ENCODE assay signal across 15 mouse cellular contexts in genomic region chr9:21331365-21332140, GRCm38 (mm10). TPM values are rescaled to one million over a fixed set of nuclear protein-coding genes. Genes with fewer than 3 reads are reported as not detected.
DNase-seq lines count a peak whose midpoint lies in the region; ATAC-seq and TF ChIP-seq lines count a peak whose summit lies in the region.
"Had no signal": no experiment of that assay in that cellular context is flagged by ENCODE, and none has a peak within 500 bp of the region (broad histone marks: within the 10 kb centered on the region; RNA-seq: fewer than 3 reads in every experiment).

No protein-coding gene starts in this region.

- no peak overlapping the region for H3K9ac ChIP-seq in heart, postnatal 0 days (replicated peaks; ENCODE audit: low read depth, low read length)
- no peak overlapping the region for H3K9ac ChIP-seq in heart, adult 2 months (ENCODE audit: low read depth, low read length)
- 0 out of 2 replicates have a peak overlapping the region, but pooled peaks have one; percentile 6 for H3K9ac ChIP-seq in midbrain, embryonic 13.5 days (replicated peaks)
- no peak overlapping the region for H3K9ac ChIP-seq in midbrain, embryonic 11.5 days (ENCODE audit: low read length)
- H3K9ac ChIP-seq: neural tube, embryonic 12.5 days had no signal

- H3K27ac ChIP-seq in heart, postnatal 0 days (ENCODE audit: low read depth) = peak overlapping the region; percentile 32; the same call in 1 of the 2 replicates
- no peak overlapping the region; the same call in 1 of the 2 replicates for H3K27ac ChIP-seq in heart, adult 2 months
- 0 out of 2 replicates have a peak overlapping the region, but pooled peaks have one; percentile 7 for H3K27ac ChIP-seq in midbrain, embryonic 13.5 days
- no peak overlapping the region for H3K27ac ChIP-seq in midbrain, embryonic 11.5 days (ENCODE audit: low read depth, low read length)
- H3K27ac ChIP-seq: neural tube, embryonic 12.5 days; stomach, postnatal 0 days had no signal

- H3K27me3 ChIP-seq in heart, postnatal 0 days (ENCODE audit: control insufficient read depth, insufficient read depth, low read length) = no peaks in the 10 kb centered on the region
- no peaks in the 10 kb centered on the region for H3K27me3 ChIP-seq in heart, adult 2 months (ENCODE audit: control insufficient read depth, insufficient read depth, low read length)
- H3K27me3 ChIP-seq in midbrain, embryonic 13.5 days = no peaks in the 10 kb centered on the region
- H3K27me3 ChIP-seq in midbrain, embryonic 11.5 days (ENCODE audit: control insufficient read depth, insufficient read depth, low read length) = no peaks in the 10 kb centered on the region
- H3K27me3 ChIP-seq: neural tube, embryonic 12.5 days had no signal

- no peak for TF ChIP-seq CTCF in heart, postnatal 0 days (IDR thresholded peaks at IDR 0.05; ENCODE audit: low read depth)
- TF ChIP-seq CTCF in heart, adult 2 months (IDR thresholded peaks at IDR 0.05) = no peak

- no peak for ATAC-seq in CD4-positive, CD25-positive, alpha-beta regulatory T cell, adult 4 months
- ATAC-seq in heart, postnatal 0 days (ENCODE audit: insufficient read depth, low read depth) = no peak
- ATAC-seq in midbrain, embryonic 13.5 days = no peak
- ATAC-seq in midbrain, embryonic 11.5 days (ENCODE audit: low FRiP score) = no peak
- ATAC-seq in megakaryocyte, adult 5-6 weeks (ENCODE audit: poor library complexity, severe bottlenecking) = peak; percentile 16; the same call in 1 of the 2 replicates
- ATAC-seq in activated CD4-positive, CD25-positive, alpha-beta regulatory T cell, adult 4 months = no peak
- ATAC-seq: intestine, embryonic 16.5 days had no signal

- intact Hi-C loops in heart, adult 2 months (cut with DNase I) = no loop called here

- H3K9me3 ChIP-seq in heart, postnatal 0 days (replicated peaks; ENCODE audit: control insufficient read depth, low read length) = no peaks in the 10 kb centered on the region
- no peaks in the 10 kb centered on the region for H3K9me3 ChIP-seq in midbrain, embryonic 13.5 days
- no peaks in the 10 kb centered on the region for H3K9me3 ChIP-seq in midbrain, embryonic 11.5 days (ENCODE audit: control insufficient read depth, low read length)
- H3K9me3 ChIP-seq: G1E; neural tube, embryonic 12.5 days had no signal

- no peak overlapping the region for H3K4me2 ChIP-seq in heart, postnatal 0 days (ENCODE audit: low read depth, low read length)
- no peak overlapping the region for H3K4me2 ChIP-seq in midbrain, embryonic 13.5 days (replicated peaks)
- no peak overlapping the region for H3K4me2 ChIP-seq in midbrain, embryonic 11.5 days
- H3K4me2 ChIP-seq: neural tube, embryonic 12.5 days had no signal

- peaks cover 3% of the 10 kb centered on the region; the same call in 1 of the 2 replicates for H3K79me2 ChIP-seq in heart, adult 2 months (replicated peaks; ENCODE audit: control insufficient read depth, insufficient read depth, low read length)

- no peaks in the 10 kb centered on the region for H3K36me3 ChIP-seq in heart, postnatal 0 days (replicated peaks; ENCODE audit: control insufficient read depth, insufficient read depth, low read length)
- no peaks in the 10 kb centered on the region for H3K36me3 ChIP-seq in heart, adult 2 months (ENCODE audit: control insufficient read depth, insufficient read depth, low read length)
- peaks cover 4% of the 10 kb centered on the region; the same call in 1 of the 2 replicates for H3K36me3 ChIP-seq in midbrain, embryonic 13.5 days
- H3K36me3 ChIP-seq in midbrain, embryonic 11.5 days (ENCODE audit: control insufficient read depth, insufficient read depth, low read length) = no peaks in the 10 kb centered on the region

- DNase-seq in CD4-positive, CD25-positive, alpha-beta regulatory T cell, adult 2 months (ENCODE audit: low read depth, low spot score) = peak; percentile 38
- no peak for DNase-seq in heart, postnatal 0 days (ENCODE audit: low spot score)
- no peak for DNase-seq in heart, adult 2 months
- no peak for DNase-seq in midbrain, embryonic 11.5 days (ENCODE audit: low spot score, missing footprints)
- DNase-seq: adrenal gland, postnatal 36 days; kidney, postnatal 4 days had no signal

- H3K4me3 ChIP-seq in heart, postnatal 0 days (ENCODE audit: low read depth, low read length) = no peak overlapping the region
- H3K4me3 ChIP-seq in heart, adult 2 months = no peak overlapping the region
- H3K4me3 ChIP-seq in midbrain, embryonic 13.5 days (replicated peaks) = no peak overlapping the region
- H3K4me3 ChIP-seq in midbrain, embryonic 11.5 days (ENCODE audit: low read depth, low read length) = no peak overlapping the region
- H3K4me3 ChIP-seq: neural tube, embryonic 12.5 days had no signal

- no peak for TF ChIP-seq POLR2A in heart, adult 2 months (IDR thresholded peaks at IDR 0.05; ENCODE audit: insufficient read depth, low read depth, low read length)

- peaks cover 33% of the 10 kb centered on the region for H3K4me1 ChIP-seq in heart, postnatal 0 days (ENCODE audit: control insufficient read depth, insufficient read depth)
- peaks cover 16% of the 10 kb centered on the region for H3K4me1 ChIP-seq in heart, adult 2 months (ENCODE audit: control insufficient read depth, insufficient read depth, low read length)
- peaks cover 18% of the 10 kb centered on the region for H3K4me1 ChIP-seq in midbrain, embryonic 13.5 days (replicated peaks)
- H3K4me1 ChIP-seq in midbrain, embryonic 11.5 days (ENCODE audit: control insufficient read depth, insufficient read depth, low read length) = no peaks in the 10 kb centered on the region; the same call in 1 of the 2 replicates

- 74% methylated on average over 12 of the region's 12 CpGs for WGBS in heart, postnatal 0 days
- 79% methylated on average over 12 of the region's 12 CpGs for WGBS in heart, adult 2 months
- WGBS in midbrain, embryonic 13.5 days = 88% methylated on average over 12 of the region's 12 CpGs
- WGBS in midbrain, embryonic 11.5 days = 87% methylated on average over 12 of the region's 12 CpGs

- TF ChIP-seq EP300 in heart, postnatal 0 days (IDR thresholded peaks at IDR 0.05; ENCODE audit: low read depth) = no peak
- no peak for TF ChIP-seq EP300 in heart, adult 2 months (IDR thresholded peaks at IDR 0.05; ENCODE audit: insufficient read depth, low read depth, low read length)

RNA-seq across cellular contexts. Expression of gene Slc44a2, which starts 11.1 kb away (rescaled TPM):
- 100 to 1,000 TPM; 242 to 364 TPM for polyA plus RNA-seq in CD4-positive, CD25-positive, alpha-beta regulatory T cell, adult 4 months (2017; shearing (Covaris generic))
- total RNA-seq in heart, postnatal 0 days (2014; rRNA removed; ENCODE audit: low replicate concordance) = 44.0 and 84.8 TPM in 2 replicates
- polyA plus RNA-seq in heart, postnatal 0 days (2015; fragmentation: Nextera tagmentation; extraction: Ambion mirVana) = 45.0 and 46.5 TPM in 2 replicates
- 10 to 100 TPM; 77.0 to 89.5 TPM for total RNA-seq in heart, adult 2 months (2021)
- 86.8 and 148 TPM in 2 replicates for polyA plus RNA-seq in heart, adult 2 months (2012; rRNA removed)
- polyA plus RNA-seq in midbrain, embryonic 13.5 days (2015; fragmentation: Nextera tagmentation; extraction: Ambion mirVana) = 61.6 and 63.1 TPM in 2 replicates
- polyA plus RNA-seq in midbrain, embryonic 11.5 days (2014; fragmentation: Nextera tagmentation; extraction: Ambion mirVana) = 53.9 and 58.6 TPM in 2 replicates
- 112 and 124 TPM in 2 replicates for total RNA-seq in megakaryocyte, adult 5-6 weeks (2015)
- total RNA-seq in megakaryocyte, adult 5-6 weeks (2017) = 101 and 116 TPM in 2 replicates
- 100 to 1,000 TPM; 181 to 194 TPM for polyA plus RNA-seq in activated CD4-positive, CD25-positive, alpha-beta regulatory T cell, adult 4 months (2017; shearing (Covaris generic))

RNA-seq across cellular contexts. Expression of gene Ap1m2, which starts 19.4 kb away (rescaled TPM):
- polyA plus RNA-seq in CD4-positive, CD25-positive, alpha-beta regulatory T cell, adult 4 months (2017; shearing (Covaris generic)) = 1 to 10 TPM; 2.4 to 2.9 TPM
- 0.46 and 0.57 TPM in 2 replicates for total RNA-seq in heart, postnatal 0 days (2014; rRNA removed; ENCODE audit: low replicate concordance)
- 0.15 TPM in 1 of 2 replicates, not detected in the other for polyA plus RNA-seq in heart, postnatal 0 days (2015; fragmentation: Nextera tagmentation; extraction: Ambion mirVana)
- not detected for total RNA-seq in heart, adult 2 months (2021)
- polyA plus RNA-seq in heart, adult 2 months (2012; rRNA removed) = 1.0 TPM in 1 of 2 replicates, not detected in the other
- 0.23 and 0.34 TPM in 2 replicates for polyA plus RNA-seq in midbrain, embryonic 13.5 days (2015; fragmentation: Nextera tagmentation; extraction: Ambion mirVana)
- polyA plus RNA-seq in midbrain, embryonic 11.5 days (2014; fragmentation: Nextera tagmentation; extraction: Ambion mirVana) = 0.36 and 0.68 TPM in 2 replicates
- 0.31 and 0.32 TPM in 2 replicates for total RNA-seq in megakaryocyte, adult 5-6 weeks (2015)
- 0.92 and 1.6 TPM in 2 replicates for total RNA-seq in megakaryocyte, adult 5-6 weeks (2017)
- polyA plus RNA-seq in activated CD4-positive, CD25-positive, alpha-beta regulatory T cell, adult 4 months (2017; shearing (Covaris generic)) = 1 to 10 TPM in 1 of 2 experiments, under 1 TPM in 1; 0.84 to 1.5 TPM
- total RNA-seq: adrenal gland, postnatal 36 days; hematopoietic stem cell, adult 5-6 weeks had no signal
- polyA plus RNA-seq: G1E had no signal

RNA-seq across cellular contexts. Expression of gene Ilf3, which starts 36.1 kb away (rescaled TPM):
- polyA plus RNA-seq in CD4-positive, CD25-positive, alpha-beta regulatory T cell, adult 4 months (2017; shearing (Covaris generic)) = 100 to 1,000 TPM; 127 to 203 TPM
- 34.7 and 37.3 TPM in 2 replicates for total RNA-seq in heart, postnatal 0 days (2014; rRNA removed; ENCODE audit: low replicate concordance)
- polyA plus RNA-seq in heart, postnatal 0 days (2015; fragmentation: Nextera tagmentation; extraction: Ambion mirVana) = 53.6 and 58.4 TPM in 2 replicates
- 10 to 100 TPM; 27.7 to 29.0 TPM for total RNA-seq in heart, adult 2 months (2021)
- 22.6 and 29.0 TPM in 2 replicates for polyA plus RNA-seq in heart, adult 2 months (2012; rRNA removed)
- 312 and 327 TPM in 2 replicates for polyA plus RNA-seq in midbrain, embryonic 13.5 days (2015; fragmentation: Nextera tagmentation; extraction: Ambion mirVana)
- polyA plus RNA-seq in midbrain, embryonic 11.5 days (2014; fragmentation: Nextera tagmentation; extraction: Ambion mirVana) = 263 and 266 TPM in 2 replicates
- total RNA-seq in megakaryocyte, adult 5-6 weeks (2015) = 21.7 and 22.9 TPM in 2 replicates
- 42.0 and 42.5 TPM in 2 replicates for total RNA-seq in megakaryocyte, adult 5-6 weeks (2017)
- 100 to 1,000 TPM in 1 of 2 experiments, 10 to 100 TPM in 1; 96.0 to 122 TPM for polyA plus RNA-seq in activated CD4-positive, CD25-positive, alpha-beta regulatory T cell, adult 4 months (2017; shearing (Covaris generic))

RNA-seq across cellular contexts. Expression of gene Cdkn2d, which starts 40.3 kb away (rescaled TPM):
- 100 to 1,000 TPM; 124 to 126 TPM for polyA plus RNA-seq in CD4-positive, CD25-positive, alpha-beta regulatory T cell, adult 4 months (2017; shearing (Covaris generic))
- 67.4 and 103 TPM in 2 replicates for total RNA-seq in heart, postnatal 0 days (2014; rRNA removed; ENCODE audit: low replicate concordance)
- polyA plus RNA-seq in heart, postnatal 0 days (2015; fragmentation: Nextera tagmentation; extraction: Ambion mirVana) = 65.8 and 67.5 TPM in 2 replicates
- total RNA-seq in heart, adult 2 months (2021) = 10 to 100 TPM; 11.3 to 15.0 TPM
- polyA plus RNA-seq in heart, adult 2 months (2012; rRNA removed) = 25.0 and 32.9 TPM in 2 replicates
- polyA plus RNA-seq in midbrain, embryonic 13.5 days (2015; fragmentation: Nextera tagmentation; extraction: Ambion mirVana) = 79.6 and 81.3 TPM in 2 replicates
- 70.6 and 71.9 TPM in 2 replicates for polyA plus RNA-seq in midbrain, embryonic 11.5 days (2014; fragmentation: Nextera tagmentation; extraction: Ambion mirVana)
- 132 and 138 TPM in 2 replicates for total RNA-seq in megakaryocyte, adult 5-6 weeks (2015)
- total RNA-seq in megakaryocyte, adult 5-6 weeks (2017) = 65.6 and 75.3 TPM in 2 replicates
- 100 to 1,000 TPM; 142 to 158 TPM for polyA plus RNA-seq in activated CD4-positive, CD25-positive, alpha-beta regulatory T cell, adult 4 months (2017; shearing (Covaris generic))

RNA-seq across cellular contexts. Expression of gene Kri1, which starts 43.8 kb away (rescaled TPM):
- 10 to 100 TPM; 25.2 to 45.3 TPM for polyA plus RNA-seq in CD4-positive, CD25-positive, alpha-beta regulatory T cell, adult 4 months (2017; shearing (Covaris generic))
- 7.0 and 16.3 TPM in 2 replicates for total RNA-seq in heart, postnatal 0 days (2014; rRNA removed; ENCODE audit: low replicate concordance)
- polyA plus RNA-seq in heart, postnatal 0 days (2015; fragmentation: Nextera tagmentation; extraction: Ambion mirVana) = 5.9 and 9.1 TPM in 2 replicates
- 10 to 100 TPM; 16.3 to 16.8 TPM for total RNA-seq in heart, adult 2 months (2021)
- polyA plus RNA-seq in heart, adult 2 months (2012; rRNA removed) = 10.5 and 12.8 TPM in 2 replicates
- 20.3 and 21.6 TPM in 2 replicates for polyA plus RNA-seq in midbrain, embryonic 13.5 days (2015; fragmentation: Nextera tagmentation; extraction: Ambion mirVana)
- 13.2 and 16.3 TPM in 2 replicates for polyA plus RNA-seq in midbrain, embryonic 11.5 days (2014; fragmentation: Nextera tagmentation; extraction: Ambion mirVana)
- 28.0 and 28.4 TPM in 2 replicates for total RNA-seq in megakaryocyte, adult 5-6 weeks (2015)
- 53.6 and 76.9 TPM in 2 replicates for total RNA-seq in megakaryocyte, adult 5-6 weeks (2017)
- polyA plus RNA-seq in activated CD4-positive, CD25-positive, alpha-beta regulatory T cell, adult 4 months (2017; shearing (Covaris generic)) = 10 to 100 TPM; 20.8 to 26.1 TPM

Comparison
In these comparisons a context has a peak if more than half of its experiments do, and no peak if none do; other contexts are left out.
1. H3K27ac ChIP-seq: peak in heart, postnatal 0 days (single experiment) and midbrain, embryonic 13.5 days (single experiment); none in heart, adult 2 months (single experiment) and midbrain, embryonic 11.5 days (single experiment).